22 mouse cellular contexts compared by ENCODE assay signal in genomic region chr6:38152305-38152704, GRCm38 (mm10). TPM values are rescaled to one million over a fixed set of nuclear protein-coding genes. Genes with fewer than 3 reads are reported as not detected.
DNase-seq lines count a peak whose midpoint lies in the region; ATAC-seq and TF ChIP-seq lines count a peak whose summit lies in the region.
"Had no signal": no experiment of that assay in that cellular context is flagged by ENCODE, and none has a peak within 500 bp of the region (broad histone marks: within the 10 kb centered on the region; RNA-seq: fewer than 3 reads in every experiment).

No protein-coding gene starts in this region.

- H3K27me3 ChIP-seq in intestine, embryonic 14.5 days (replicated peaks; ENCODE audit: control insufficient read depth, insufficient read depth, low read length), result no peaks in the 10 kb centered on the region
- no peaks in the 10 kb centered on the region for H3K27me3 ChIP-seq in intestine, postnatal 0 days (replicated peaks; ENCODE audit: control insufficient read depth, insufficient read depth, low read length)
- no peaks in the 10 kb centered on the region for H3K27me3 ChIP-seq in lung, embryonic 14.5 days (ENCODE audit: insufficient read depth, low read length)
- H3K27me3 ChIP-seq in midbrain, embryonic 14.5 days (ENCODE audit: control insufficient read depth, insufficient read depth, low read length), result no peaks in the 10 kb centered on the region
- H3K27me3 ChIP-seq: forebrain, embryonic 13.5 days had no signal

- TF ChIP-seq CTCF in intestine, postnatal 0 days (IDR thresholded peaks at IDR 0.05; ENCODE audit: low read depth), result no peak
- TF ChIP-seq CTCF in lung, embryonic 14.5 days (IDR thresholded peaks at IDR 0.05; ENCODE audit: low read depth), result no peak
- no peak for TF ChIP-seq CTCF in lung, adult 2 months (IDR thresholded peaks at IDR 0.05; ENCODE audit: insufficient read depth, low read length)

- no peaks in the 10 kb centered on the region for H3K4me1 ChIP-seq in intestine, embryonic 14.5 days (replicated peaks; ENCODE audit: control insufficient read depth, insufficient read depth, low read length)
- no peaks in the 10 kb centered on the region for H3K4me1 ChIP-seq in intestine, postnatal 0 days (replicated peaks; ENCODE audit: control insufficient read depth, insufficient read depth, low read length)
- H3K4me1 ChIP-seq in lung, embryonic 14.5 days (ENCODE audit: insufficient read depth), result no peaks in the 10 kb centered on the region
- H3K4me1 ChIP-seq in lung, adult 2 months (ENCODE audit: control insufficient read depth, insufficient read depth, low read length), result no peaks in the 10 kb centered on the region
- no peaks in the 10 kb centered on the region for H3K4me1 ChIP-seq in midbrain, embryonic 14.5 days (ENCODE audit: control insufficient read depth, insufficient read depth, low read length)
- H3K4me1 ChIP-seq: forebrain, embryonic 13.5 days had no signal

- no peak overlapping the region for H3K9ac ChIP-seq in intestine, embryonic 14.5 days (ENCODE audit: low read length)
- no peak overlapping the region for H3K9ac ChIP-seq in intestine, postnatal 0 days (ENCODE audit: low read depth, low read length)
- no peak overlapping the region for H3K9ac ChIP-seq in lung, embryonic 14.5 days
- no peak overlapping the region for H3K9ac ChIP-seq in midbrain, embryonic 14.5 days (replicated peaks; ENCODE audit: low read length)
- H3K9ac ChIP-seq: forebrain, embryonic 13.5 days; forebrain, postnatal 0 days; hindbrain, embryonic 14.5 days had no signal

- 77% methylated on average over 11 of the region's 11 CpGs for WGBS in intestine, embryonic 14.5 days
- WGBS in intestine, postnatal 0 days, result 49% methylated on average over 11 of the region's 11 CpGs
- WGBS in lung, embryonic 14.5 days, result 55% methylated on average over 11 of the region's 11 CpGs
- WGBS in lung, adult 2 months, result 81% methylated on average over 11 of the region's 11 CpGs
- 92% methylated on average over 11 of the region's 11 CpGs for WGBS in midbrain, embryonic 14.5 days

- no peaks in the 10 kb centered on the region for H3K9me3 ChIP-seq in intestine, embryonic 14.5 days (ENCODE audit: control insufficient read depth, low read length)
- H3K9me3 ChIP-seq in intestine, postnatal 0 days (ENCODE audit: control insufficient read depth), result no peaks in the 10 kb centered on the region
- H3K9me3 ChIP-seq in lung, embryonic 14.5 days (ENCODE audit: low read depth, low read length), result no peaks in the 10 kb centered on the region
- H3K9me3 ChIP-seq in midbrain, embryonic 14.5 days (ENCODE audit: control insufficient read depth, low read length), result no peaks in the 10 kb centered on the region
- H3K9me3 ChIP-seq: forebrain, embryonic 13.5 days; G1E had no signal

- ATAC-seq in intestine, embryonic 14.5 days (replicated peaks; ENCODE audit: low FRiP score, low TSS enrichment, low read depth), result peak; percentile 56
- no peak for ATAC-seq in intestine, postnatal 0 days
- 0 out of 2 replicates have a peak, but pooled peaks have one; percentile 12 for ATAC-seq in lung, embryonic 14.5 days (ENCODE audit: insufficient read depth)
- ATAC-seq in midbrain, embryonic 14.5 days (ENCODE audit: low FRiP score, low TSS enrichment), result no peak
- ATAC-seq: CD4-positive, CD25-positive, alpha-beta regulatory T cell, adult 4 months; forebrain, embryonic 13.5 days; forebrain, postnatal 0 days had no signal

- no peak overlapping the region for H3K27ac ChIP-seq in intestine, embryonic 14.5 days (ENCODE audit: low read depth)
- no peak overlapping the region for H3K27ac ChIP-seq in intestine, postnatal 0 days (ENCODE audit: low read depth, low read length)
- H3K27ac ChIP-seq in lung, embryonic 14.5 days (ENCODE audit: low read depth), result no peak overlapping the region
- H3K27ac ChIP-seq in midbrain, embryonic 14.5 days (replicated peaks; ENCODE audit: low read depth, low read length), result no peak overlapping the region
- H3K27ac ChIP-seq: forebrain, embryonic 13.5 days; hindbrain, embryonic 14.5 days had no signal

- TF ChIP-seq POLR2A in lung, adult 2 months (IDR thresholded peaks at IDR 0.05; ENCODE audit: borderline replicate concordance, extremely low read depth, low read depth, low read length), result no peak

- H3K36me3 ChIP-seq in intestine, embryonic 14.5 days (ENCODE audit: control insufficient read depth, insufficient read depth, low read length), result peaks cover 31% of the 10 kb centered on the region
- H3K36me3 ChIP-seq in intestine, postnatal 0 days (ENCODE audit: control insufficient read depth, insufficient read depth), result peaks cover 10% of the 10 kb centered on the region; the same call in 1 of the 2 replicates
- 0 out of 2 replicates have a peak, but pooled peaks cover 18% of the 10 kb centered on the region for H3K36me3 ChIP-seq in lung, embryonic 14.5 days (ENCODE audit: insufficient read depth)
- peaks cover 56% of the 10 kb centered on the region for H3K36me3 ChIP-seq in midbrain, embryonic 14.5 days (ENCODE audit: control insufficient read depth, insufficient read depth, low read length)
- H3K36me3 ChIP-seq: G1E had no signal

- peak; percentile 72 for DNase-seq in heart, adult 11 months
- DNase-seq in heart, postnatal 4 days, result no peak
- DNase-seq in intestine, embryonic 14.5 days (ENCODE audit: low spot score), result no peak
- no peak for DNase-seq in lung, embryonic 14.5 days
- no peak for DNase-seq in lung, adult 2 months
- DNase-seq in layer of hippocampus, postnatal 36 days, result no peak
- no peak for DNase-seq in midbrain, embryonic 14.5 days
- DNase-seq: adrenal gland, postnatal 10 days; B cell, adult 2 months; cerebellum, adult 11-12 months; cerebellum, adult 9-11 months; cerebellum, postnatal 36 days; forebrain, postnatal 0 days; gastrocnemius, postnatal 14 days had no signal

- H3K4me2 ChIP-seq in intestine, embryonic 14.5 days (ENCODE audit: low read length), result no peak overlapping the region
- H3K4me2 ChIP-seq in intestine, postnatal 0 days (replicated peaks; ENCODE audit: low read depth), result no peak overlapping the region
- no peak overlapping the region for H3K4me2 ChIP-seq in lung, embryonic 14.5 days
- no peak overlapping the region for H3K4me2 ChIP-seq in midbrain, embryonic 14.5 days (ENCODE audit: low read length)
- H3K4me2 ChIP-seq: forebrain, embryonic 13.5 days; hindbrain, embryonic 14.5 days had no signal

- H3K4me3 ChIP-seq in intestine, embryonic 14.5 days (ENCODE audit: low read depth, low read length), result no peak overlapping the region
- no peak overlapping the region for H3K4me3 ChIP-seq in intestine, postnatal 0 days (ENCODE audit: low read depth, low read length)
- no peak overlapping the region for H3K4me3 ChIP-seq in lung, embryonic 14.5 days (ENCODE audit: low read depth, low read length)
- H3K4me3 ChIP-seq in lung, adult 2 months (replicated peaks; ENCODE audit: extremely low read depth, low read depth, low read length), result no peak overlapping the region
- H3K4me3 ChIP-seq in midbrain, embryonic 14.5 days (replicated peaks; ENCODE audit: low read depth, low read length), result no peak overlapping the region
- H3K4me3 ChIP-seq: forebrain, embryonic 13.5 days had no signal

RNA-seq across cellular contexts. Expression of gene Atp6v0a4, which starts 27.9 kb away (rescaled TPM):
- total RNA-seq in heart, postnatal 4 days (2021), result 1 to 10 TPM; 2.1 to 2.9 TPM
- 0.97 and 1.9 TPM in 2 replicates for polyA plus RNA-seq in intestine, embryonic 14.5 days (2014; fragmentation: Nextera tagmentation; extraction: Ambion mirVana)
- 0.26 and 0.37 TPM in 2 replicates for polyA plus RNA-seq in intestine, postnatal 0 days (2015; fragmentation: Nextera tagmentation; extraction: Ambion mirVana)
- polyA plus RNA-seq in lung, embryonic 14.5 days (2014; fragmentation: Nextera tagmentation; extraction: Ambion mirVana), result 0.14 and 0.34 TPM in 2 replicates
- 6.2 and 12.1 TPM in 2 replicates for polyA plus RNA-seq in lung, adult 2 months (2012; rRNA removed)
- total RNA-seq in layer of hippocampus, postnatal 36 days (2021), result 1 to 10 TPM; 1.3 to 1.6 TPM
- polyA plus RNA-seq in midbrain, embryonic 14.5 days (2014; fragmentation: Nextera tagmentation; extraction: Ambion mirVana), result 0.32 TPM in 1 of 2 replicates, not detected in the other
- total RNA-seq: G1E; hematopoietic stem cell, adult 5-6 weeks had no signal
- polyA plus RNA-seq: CD4-positive, CD25-positive, alpha-beta regulatory T cell, adult 4 months; G1E had no signal

RNA-seq across cellular contexts. Expression of gene Tmem213, which starts 43.2 kb away (rescaled TPM):
- not detected for total RNA-seq in heart, postnatal 4 days (2021)
- polyA plus RNA-seq in intestine, embryonic 14.5 days (2014; fragmentation: Nextera tagmentation; extraction: Ambion mirVana), result 0.31 TPM in 1 of 2 replicates, not detected in the other
- not detected in 2 replicates for polyA plus RNA-seq in intestine, postnatal 0 days (2015; fragmentation: Nextera tagmentation; extraction: Ambion mirVana)
- polyA plus RNA-seq in lung, embryonic 14.5 days (2014; fragmentation: Nextera tagmentation; extraction: Ambion mirVana), result 4.4 and 5.9 TPM in 2 replicates
- 2.6 and 3.0 TPM in 2 replicates for polyA plus RNA-seq in lung, adult 2 months (2012; rRNA removed)
- not detected for total RNA-seq in layer of hippocampus, postnatal 36 days (2021)
- polyA plus RNA-seq in midbrain, embryonic 14.5 days (2014; fragmentation: Nextera tagmentation; extraction: Ambion mirVana), result not detected in 2 replicates
- total RNA-seq: adrenal gland, postnatal 10 days; forebrain, postnatal 0 days; G1E; gastrocnemius, adult 18-20 months; gastrocnemius, postnatal 14 days; heart, adult 8-10 months; hematopoietic stem cell, adult 5-6 weeks had no signal
- polyA plus RNA-seq: CD4-positive, CD25-positive, alpha-beta regulatory T cell, adult 4 months; forebrain, embryonic 13.5 days; forebrain, postnatal 0 days; G1E; hindbrain, embryonic 14.5 days had no signal

Comparison
In these comparisons a context has a peak if more than half of its experiments do, and no peak if none do; other contexts are left out.
1. ATAC-seq: peak in intestine, embryonic 14.5 days (single experiment) and lung, embryonic 14.5 days (single experiment); none in intestine, postnatal 0 days (single experiment) and midbrain, embryonic 14.5 days (single experiment).